8 mouse cellular contexts compared by ENCODE assay signal in the genomic region with DNA sequence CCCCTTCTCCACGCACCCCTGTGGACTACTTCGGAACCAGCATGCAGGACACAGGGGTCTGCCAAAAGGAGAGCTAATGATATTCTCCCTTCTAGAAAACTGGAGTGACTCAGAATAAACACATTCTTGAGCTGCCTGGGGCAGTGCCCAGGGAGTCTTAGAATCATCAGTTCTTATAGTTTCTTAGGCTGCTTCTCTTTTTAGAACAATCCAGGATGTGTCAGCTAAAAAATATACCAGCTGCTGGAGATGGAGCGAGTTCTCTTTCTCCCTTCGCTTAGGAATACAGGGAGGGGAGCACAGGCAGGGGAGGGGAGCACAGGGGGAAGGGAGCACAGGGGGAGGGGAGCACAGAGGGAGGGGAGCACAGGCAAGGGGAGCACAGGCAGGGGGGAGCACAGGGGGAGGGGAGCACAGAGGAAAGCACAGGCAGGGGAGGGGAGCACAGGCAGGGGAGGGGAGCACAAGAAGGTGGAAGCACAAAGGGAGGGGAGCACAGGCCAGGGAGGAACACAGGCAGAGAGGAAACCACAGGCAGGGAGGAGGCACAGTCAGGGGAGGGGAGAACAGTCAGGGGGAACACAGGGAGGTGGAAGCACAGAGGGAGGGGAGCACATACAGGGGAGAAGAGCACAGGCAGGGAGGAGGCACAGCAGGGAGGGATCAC. TPM values are rescaled to one million over a fixed set of nuclear protein-coding genes. Genes with fewer than 3 reads are reported as not detected.
DNase-seq lines count a peak whose midpoint lies in the region; ATAC-seq and TF ChIP-seq lines count a peak whose summit lies in the region.

No protein-coding gene starts in this region.

- WGBS in kidney, embryonic 14.5 days = 55% methylated on average over 4 of the region's 4 CpGs
- 55% methylated on average over 4 of the region's 4 CpGs for WGBS in liver, postnatal 0 days (ENCODE audit: insufficient replicate concordance)
- 18% methylated on average over 4 of the region's 4 CpGs for WGBS in stomach, postnatal 0 days

- intact Hi-C loops in heart, postnatal 14 days (cut with DNase I) = no loop called here

- no peak overlapping the region for H3K4me2 ChIP-seq in kidney, embryonic 14.5 days (replicated peaks; ENCODE audit: low read depth, low read length)
- H3K4me2 ChIP-seq in liver, postnatal 0 days (ENCODE audit: low read depth, low read length) = no peak overlapping the region
- H3K4me2 ChIP-seq in stomach, postnatal 0 days (replicated peaks; ENCODE audit: low read depth) = no peak overlapping the region

- no peak overlapping the region for H3K9ac ChIP-seq in kidney, embryonic 14.5 days (ENCODE audit: low read depth, low read length)
- no peak overlapping the region for H3K9ac ChIP-seq in liver, postnatal 0 days (replicated peaks)
- no peak overlapping the region for H3K9ac ChIP-seq in stomach, postnatal 0 days (ENCODE audit: low read length)

- no peaks in the 10 kb centered on the region for H3K27me3 ChIP-seq in kidney, embryonic 14.5 days (ENCODE audit: control insufficient read depth, insufficient read depth, low read length)
- no peaks in the 10 kb centered on the region for H3K27me3 ChIP-seq in liver, postnatal 0 days (ENCODE audit: insufficient read depth, low read length)
- H3K27me3 ChIP-seq in stomach, postnatal 0 days (ENCODE audit: control insufficient read depth, insufficient read depth, low read length) = no peaks in the 10 kb centered on the region

- 0 out of 2 replicates have a peak, but pooled peaks cover 3% of the 10 kb centered on the region for H3K4me1 ChIP-seq in kidney, embryonic 14.5 days (ENCODE audit: control insufficient read depth, insufficient read depth, low read length)
- peaks cover 5% of the 10 kb centered on the region; the same call in 1 of the 2 replicates for H3K4me1 ChIP-seq in bone marrow macrophage, adult 2 months (ENCODE audit: control insufficient read depth, insufficient read depth, low read length)
- peaks cover 14% of the 10 kb centered on the region for H3K4me1 ChIP-seq in liver, postnatal 0 days (ENCODE audit: insufficient read depth)
- no peaks in the 10 kb centered on the region for H3K4me1 ChIP-seq in stomach, postnatal 0 days (replicated peaks; ENCODE audit: control insufficient read depth, insufficient read depth)

- TF ChIP-seq POLR2A in bone marrow macrophage, adult 2 months (IDR thresholded peaks at IDR 0.05; ENCODE audit: borderline replicate concordance, low read depth, low read length) = no peak

- ATAC-seq in kidney, embryonic 14.5 days (ENCODE audit: low FRiP score, low TSS enrichment) = peak; percentile 54
- no peak for ATAC-seq in liver, postnatal 0 days
- peak; percentile 39; the same call in 1 of the 2 replicates for ATAC-seq in stomach, postnatal 0 days (ENCODE audit: low FRiP score, low TSS enrichment)

- TF ChIP-seq EP300 in liver, postnatal 0 days (IDR thresholded peaks at IDR 0.05; ENCODE audit: low read depth) = no peak
- TF ChIP-seq EP300 in stomach, postnatal 0 days (optimal IDR thresholded peaks at IDR 0.05) = no peak

- no peak for TF ChIP-seq CTCF in bone marrow macrophage, adult 2 months (IDR thresholded peaks at IDR 0.05; ENCODE audit: low read depth, low read length)
- no peak for TF ChIP-seq CTCF in liver, postnatal 0 days (IDR thresholded peaks at IDR 0.05; ENCODE audit: low read depth)
- peak; percentile 30 for TF ChIP-seq CTCF in stomach, postnatal 0 days (IDR thresholded peaks at IDR 0.05; ENCODE audit: low read depth)

- H3K36me3 ChIP-seq in kidney, embryonic 14.5 days (ENCODE audit: control insufficient read depth, insufficient read depth, low read length) = no peaks in the 10 kb centered on the region
- no peaks in the 10 kb centered on the region for H3K36me3 ChIP-seq in liver, postnatal 0 days (replicated peaks; ENCODE audit: insufficient read depth, low read length)
- no peaks in the 10 kb centered on the region for H3K36me3 ChIP-seq in stomach, postnatal 0 days (ENCODE audit: control insufficient read depth, insufficient read depth, low read length)

- H3K4me3 ChIP-seq in kidney, embryonic 14.5 days (ENCODE audit: low read length) = no peak overlapping the region
- no peak overlapping the region for H3K4me3 ChIP-seq in bone marrow macrophage, adult 2 months (ENCODE audit: insufficient read depth, low read length)
- H3K4me3 ChIP-seq in liver, postnatal 0 days (ENCODE audit: low read depth, low read length) = no peak overlapping the region
- H3K4me3 ChIP-seq in stomach, postnatal 0 days (ENCODE audit: low read depth, low read length) = no peak overlapping the region

- H3K9me3 ChIP-seq in kidney, embryonic 14.5 days (ENCODE audit: control insufficient read depth, low read length) = no peaks in the 10 kb centered on the region
- no peaks in the 10 kb centered on the region for H3K9me3 ChIP-seq in liver, postnatal 0 days (ENCODE audit: low read length)
- H3K9me3 ChIP-seq in stomach, postnatal 0 days (ENCODE audit: control insufficient read depth, low read length) = no peaks in the 10 kb centered on the region

- DNase-seq in kidney, adult 9 months = no peak
- DNase-seq in heart, postnatal 14 days = peak; percentile 14 to 35
- DNase-seq in liver, postnatal 0 days = no peak
- DNase-seq in stomach, postnatal 0 days (ENCODE audit: low spot score) = peak; percentile 30
- no peak for DNase-seq in B cell, adult 2 months
- DNase-seq in cerebellum, adult 11-12 months = no peak

- peak overlapping the region; percentile 42; the same call in 1 of the 2 replicates for H3K27ac ChIP-seq in kidney, embryonic 14.5 days (ENCODE audit: low read depth, low read length)
- peak overlapping the region; percentile 63 for H3K27ac ChIP-seq in bone marrow macrophage, adult 2 months (ENCODE audit: insufficient read depth, low read depth, low read length)
- H3K27ac ChIP-seq in liver, postnatal 0 days (ENCODE audit: low read depth) = peak overlapping the region; percentile 86
- peak overlapping the region; percentile 79 for H3K27ac ChIP-seq in stomach, postnatal 0 days (replicated peaks)

RNA-seq across cellular contexts. Expression of a gene that starts 12.0 kb away (rescaled TPM):
- polyA plus RNA-seq in kidney, embryonic 14.5 days (2014; fragmentation: Nextera tagmentation; extraction: Ambion mirVana) = 23.6 and 43.9 TPM in 2 replicates
- polyA plus RNA-seq in bone marrow macrophage, adult 2 months (2012; ENCODE audit: insufficient read depth, insufficient read length, missing spikeins) = 142 and 148 TPM in 2 replicates
- total RNA-seq in heart, postnatal 14 days (2021) = 10 to 100 TPM; 48.9 to 51.1 TPM
- 33.8 and 37.6 TPM in 2 replicates for polyA plus RNA-seq in liver, postnatal 0 days (2015; fragmentation: Nextera tagmentation; extraction: Ambion mirVana)
- 29.1 and 31.6 TPM in 2 replicates for polyA plus RNA-seq in stomach, postnatal 0 days (2015; fragmentation: Nextera tagmentation; extraction: Ambion mirVana)

RNA-seq across cellular contexts. Expression of a gene that starts 52.9 kb away (rescaled TPM):
- not detected in 2 replicates for polyA plus RNA-seq in kidney, embryonic 14.5 days (2014; fragmentation: Nextera tagmentation; extraction: Ambion mirVana)
- polyA plus RNA-seq in bone marrow macrophage, adult 2 months (2012; ENCODE audit: insufficient read depth, insufficient read length, missing spikeins) = not detected in 2 replicates
- not detected for total RNA-seq in heart, postnatal 14 days (2021)
- polyA plus RNA-seq in liver, postnatal 0 days (2015; fragmentation: Nextera tagmentation; extraction: Ambion mirVana) = not detected in 2 replicates
- not detected in 2 replicates for polyA plus RNA-seq in stomach, postnatal 0 days (2015; fragmentation: Nextera tagmentation; extraction: Ambion mirVana)

Comparison
In these comparisons a context has a peak if more than half of its experiments do, and no peak if none do; other contexts are left out.
1. DNase-seq: peak in heart, postnatal 14 days (2 of 2) and stomach, postnatal 0 days (single experiment); none in kidney, adult 9 months (single experiment), liver, postnatal 0 days (single experiment), B cell, adult 2 months (0 of 2) and cerebellum, adult 11-12 months (single experiment).
2. Peak in every context shown above with its lines, with median percentiles within 50 percentile points of each other: H3K27ac ChIP-seq.